Mouse (Mus musculus) right cerebral cortex, adult 2 months (tissue): ENCODE measurements around the gene Spty2d1.

Experiments used
- DNase-seq, 2 experiments: peaks; one replicate each; pipeline ENCODE4 v3.0.0; 2021 to 2022; ENCODE audit warnings: low spot score in 2 of 2

Gene Spty2d1

GRCm38 (mm10) chr7:47022482-47022881 is 14.3 kb upstream of the Spty2d1 start:
- DNase-seq: no peak

DNA sequence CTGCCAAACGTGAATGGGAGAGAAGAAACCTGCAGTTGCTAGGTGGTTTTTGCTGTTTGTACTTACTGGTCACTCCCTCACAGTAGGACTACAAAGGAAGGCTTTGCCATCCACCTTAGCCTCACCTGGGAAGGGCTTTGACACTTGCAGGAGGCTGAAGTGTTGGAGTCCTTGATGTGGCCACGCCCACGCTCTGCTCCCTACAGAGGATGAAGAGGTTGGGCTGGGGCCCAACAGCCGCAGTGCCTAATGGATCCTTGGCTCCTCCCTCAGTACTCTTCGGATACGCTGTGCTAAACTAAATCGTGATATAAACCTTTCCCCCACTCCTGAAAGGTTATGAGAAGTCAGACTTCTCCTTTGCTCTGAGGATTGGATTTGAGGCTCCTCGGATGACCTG is 12.7 kb upstream of the Spty2d1 start:
- DNase-seq: no peak

- peak; percentile 52 to 70 for DNase-seq
Observed at GRCm38 (mm10) chr7:47019641-47020040, 11.4 kb upstream of the Spty2d1 start.

DNA sequence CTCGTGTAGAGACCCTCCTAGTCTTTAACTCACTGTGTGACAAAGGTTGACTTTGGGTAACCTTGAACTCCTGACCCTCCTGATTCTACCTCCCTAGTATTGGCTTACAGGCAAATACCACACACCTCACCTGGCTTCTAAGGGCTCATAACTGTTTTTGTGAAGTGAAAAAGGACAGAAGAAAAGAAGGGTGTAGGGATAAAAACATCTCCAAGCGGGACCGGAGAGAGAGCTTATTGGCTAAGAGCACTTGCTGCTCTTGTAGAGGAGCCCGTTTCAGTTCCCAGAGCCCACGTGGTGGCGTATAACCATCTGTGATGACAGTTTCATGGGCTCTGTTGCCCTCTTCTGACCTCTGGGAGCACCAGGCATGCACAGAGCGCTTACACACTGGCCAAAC is 8.9 kb upstream of the Spty2d1 start:
- DNase-seq: no peak

DNA sequence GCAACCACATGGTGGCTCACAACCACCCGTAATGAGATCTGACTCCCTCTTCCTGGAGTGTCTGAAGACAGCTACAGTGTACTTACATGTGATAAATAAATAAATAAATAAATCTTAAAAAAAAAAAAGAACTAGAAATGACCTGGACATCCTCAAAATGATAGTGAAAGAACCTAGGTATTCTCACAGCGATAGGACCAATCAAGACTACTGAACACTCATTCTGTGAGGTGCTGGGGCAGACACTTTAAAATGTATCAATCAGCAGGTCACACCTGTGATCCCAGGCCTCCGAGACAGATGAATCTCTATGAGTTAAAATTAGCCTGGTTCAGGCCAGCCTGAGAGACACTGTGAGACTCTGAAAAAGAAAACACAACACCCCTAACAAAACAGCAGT is 8.4 kb upstream of the Spty2d1 start:
- no peak for DNase-seq

GRCm38 (mm10) chr7:47015390-47016065 is 7.3 kb upstream of the Spty2d1 start:
- DNase-seq: peak; percentile 55 to 63

DNA sequence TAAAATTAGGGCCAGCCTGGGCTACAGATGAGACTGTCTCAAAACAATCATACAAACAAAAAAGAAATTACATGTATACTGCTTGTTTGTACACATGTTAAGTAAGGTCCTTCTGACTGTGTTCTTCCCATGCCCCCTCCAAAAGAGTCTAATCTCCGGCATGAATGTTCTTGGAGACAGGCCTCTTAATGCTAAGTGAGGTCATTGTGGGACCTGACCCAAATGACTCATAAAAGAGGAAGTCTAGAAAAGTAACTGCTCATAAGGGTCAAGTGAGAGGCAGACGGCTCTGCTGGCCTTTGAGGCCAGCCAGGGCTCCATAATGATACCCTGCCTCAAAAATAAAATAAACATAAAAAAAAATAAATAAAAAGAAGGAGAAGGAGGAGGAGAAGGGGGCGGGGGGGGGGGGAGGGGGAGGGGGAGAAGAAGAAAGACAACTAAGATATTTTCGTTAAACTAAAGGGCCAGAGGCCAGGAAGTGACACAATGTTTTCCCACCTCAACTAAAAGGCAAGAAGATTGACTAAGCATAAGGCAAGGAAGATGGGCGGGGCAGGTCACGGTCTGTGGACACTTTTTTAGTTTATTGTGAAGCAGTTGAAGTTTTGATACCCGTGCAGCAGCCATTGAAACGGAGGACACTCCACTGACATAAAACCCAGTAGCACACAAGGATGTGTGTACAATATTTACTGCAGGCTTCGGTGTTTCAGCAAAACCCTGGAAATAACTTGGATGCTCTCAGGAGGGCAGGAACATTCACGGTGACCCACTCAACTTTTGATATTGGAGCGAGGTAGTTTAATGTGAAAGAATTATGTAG is 6.6 kb upstream of the Spty2d1 start:
- DNase-seq: no peak

DNA sequence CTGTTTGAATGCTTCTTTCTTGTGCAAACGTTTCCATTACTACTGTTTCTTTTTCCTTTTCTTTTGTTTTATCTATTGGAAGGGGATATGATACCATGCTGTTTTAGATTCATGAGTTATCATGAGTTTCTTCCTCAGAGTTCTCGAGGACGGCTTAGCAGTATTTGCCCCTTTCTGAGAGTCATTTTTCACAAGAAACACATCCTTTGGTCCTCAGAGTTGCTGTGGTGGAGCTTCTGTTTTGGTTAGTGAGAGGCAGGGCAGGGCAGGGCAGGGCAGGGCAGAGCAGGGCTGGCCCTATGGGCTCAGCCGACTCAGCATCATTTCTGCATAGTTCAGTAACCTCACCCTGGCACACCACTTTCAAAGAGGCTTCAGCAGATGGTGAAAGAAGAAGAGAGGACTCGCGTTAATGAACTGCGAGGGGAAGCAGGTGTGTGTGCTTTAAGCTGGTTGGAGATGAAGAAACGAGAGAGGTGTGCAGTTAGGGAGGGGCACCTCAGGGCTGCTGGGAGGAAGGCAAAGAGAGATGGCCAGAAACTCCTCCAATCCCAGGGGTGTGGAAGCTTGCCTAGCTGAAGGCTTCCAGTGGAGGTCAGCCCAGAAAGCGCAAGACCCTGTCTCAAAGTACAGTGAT is 5.0 kb upstream of the Spty2d1 start:
- no peak for DNase-seq

DNA sequence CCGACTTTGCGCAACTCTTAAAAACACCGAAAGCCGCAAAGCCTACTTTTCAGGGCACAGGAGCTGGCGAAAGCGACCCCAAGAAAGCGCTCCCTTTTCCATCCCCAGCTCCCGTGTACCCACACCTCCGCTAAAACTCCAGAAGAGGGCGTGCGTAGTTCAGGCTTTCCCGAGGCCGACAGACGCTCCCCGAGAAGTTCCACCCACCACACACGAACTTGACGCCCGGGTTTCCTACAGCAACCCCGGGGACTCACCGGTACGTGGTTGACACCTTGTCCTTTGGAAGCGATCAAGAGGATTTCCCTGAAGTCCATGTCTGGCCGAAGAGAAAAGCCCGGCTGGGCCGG is 418 bp downstream of the Spty2d1 start:
- DNase-seq: no peak

DNA sequence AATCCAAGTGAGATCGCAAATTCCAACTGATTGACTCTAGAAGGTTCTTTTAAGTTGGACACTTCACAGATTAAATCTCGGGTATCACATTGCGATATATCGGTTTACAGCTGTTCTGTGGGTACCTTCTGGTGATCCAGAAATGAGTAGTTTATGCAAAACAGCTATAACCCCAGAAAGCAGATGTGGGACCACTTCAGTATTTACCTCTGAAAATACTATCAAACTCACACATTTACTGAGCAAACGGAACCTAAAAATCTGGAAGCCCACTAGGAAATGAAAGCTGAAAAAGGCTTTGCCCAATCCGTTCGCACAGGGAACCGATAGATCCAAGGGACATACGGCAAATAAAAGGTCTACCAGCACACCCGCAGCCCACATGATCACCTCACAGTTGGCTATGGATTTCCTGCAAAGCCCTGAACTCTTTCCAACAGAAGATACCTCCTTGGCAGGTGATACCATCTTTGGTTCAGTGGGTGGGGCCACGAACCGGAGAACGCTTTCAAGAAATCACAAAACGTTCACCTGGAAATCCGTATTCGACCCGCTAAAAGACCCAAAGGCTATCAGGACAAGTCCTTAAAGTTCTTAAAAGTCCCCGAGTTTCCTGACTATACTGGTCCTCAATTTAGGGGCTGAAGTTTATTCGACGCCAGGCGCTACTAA is 966 bp downstream of the Spty2d1 start:
- no peak for DNase-seq

DNA sequence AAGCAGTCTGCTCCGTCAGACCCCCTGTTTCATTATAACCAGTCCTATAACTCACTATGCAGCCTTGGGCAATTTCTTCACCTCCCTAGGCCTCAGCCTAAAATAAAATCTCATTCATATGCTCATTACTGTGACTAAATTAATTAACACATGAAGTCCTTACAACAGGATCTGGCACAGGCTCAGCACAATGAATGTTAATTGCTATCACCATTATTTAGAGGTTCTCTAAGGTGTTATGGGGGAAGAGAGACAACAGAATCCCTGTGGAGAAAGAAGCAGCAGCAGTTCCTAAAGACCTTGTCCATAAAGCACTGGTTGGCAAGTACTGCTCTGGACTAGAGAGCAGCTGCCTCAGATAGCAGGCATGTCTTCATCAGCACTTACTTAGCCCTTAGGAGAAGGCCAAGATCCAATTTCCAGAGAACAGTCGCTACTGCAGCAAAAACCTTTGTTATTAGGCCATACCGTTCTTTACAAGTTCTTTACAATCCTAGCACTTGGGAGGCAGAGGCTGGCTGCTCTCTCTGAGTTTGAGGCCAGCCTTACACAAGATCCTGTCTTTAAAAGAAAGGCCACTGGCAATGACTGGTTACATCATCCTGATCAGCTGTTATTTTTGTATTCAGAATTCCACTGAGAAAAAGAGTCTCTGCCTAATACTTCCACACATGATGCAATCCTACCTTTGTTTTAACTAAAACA is 4.6 kb downstream of the Spty2d1 start:
- no peak for DNase-seq

DNA sequence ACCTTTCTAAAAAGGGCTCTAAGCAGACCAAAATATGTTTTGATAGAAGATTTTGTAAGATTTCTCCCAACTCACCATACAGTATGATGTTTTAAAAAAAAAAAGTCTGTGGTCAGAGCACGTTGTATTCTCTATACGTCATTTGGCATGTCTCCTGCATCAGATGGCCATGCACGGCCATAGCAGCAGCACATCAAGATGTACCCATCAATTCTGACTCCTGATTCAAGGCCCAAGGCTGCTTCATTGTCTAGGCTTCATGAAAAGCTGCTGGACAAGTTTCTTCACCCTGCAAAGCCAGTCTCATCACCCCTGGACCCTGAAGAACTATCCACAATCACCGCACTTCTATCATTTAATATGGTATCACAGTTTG is 6.3 kb downstream of the Spty2d1 start:
- no peak for DNase-seq

DNA sequence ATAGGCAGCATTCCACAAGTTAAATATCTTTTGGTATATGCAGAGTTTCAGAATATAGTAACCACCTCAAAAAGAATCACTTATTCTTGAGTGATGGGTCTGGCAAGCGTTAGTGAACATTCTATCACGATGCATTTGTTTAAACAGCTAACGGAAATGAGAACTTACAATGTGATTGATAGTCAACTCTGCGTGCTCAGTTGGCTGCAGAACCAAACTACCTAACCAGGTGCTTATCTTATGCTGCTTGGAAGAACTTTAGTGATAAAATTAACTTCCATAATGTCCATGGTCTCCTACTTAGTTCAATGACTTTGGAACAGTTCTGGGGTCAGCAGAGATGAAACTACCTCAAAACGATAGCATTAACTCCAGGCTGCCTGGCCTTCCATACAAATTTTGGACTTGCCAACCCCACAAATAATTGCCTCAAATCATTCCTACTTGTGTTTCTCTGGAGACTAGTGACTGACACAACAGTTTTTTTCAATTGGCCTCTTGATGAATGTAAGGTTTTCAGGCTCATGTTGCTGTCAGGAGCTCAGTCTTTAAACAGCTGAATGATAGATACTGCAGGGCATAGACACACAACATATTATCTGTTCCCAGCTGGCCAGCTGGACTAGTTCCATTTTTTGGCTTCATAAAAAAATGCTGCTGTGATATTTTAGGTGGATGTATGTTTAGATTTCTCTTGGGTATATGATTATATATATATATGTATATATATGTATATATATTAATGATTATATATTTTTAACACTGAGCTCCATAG is 6.9 kb downstream of the Spty2d1 start:
- no peak for DNase-seq

DNA sequence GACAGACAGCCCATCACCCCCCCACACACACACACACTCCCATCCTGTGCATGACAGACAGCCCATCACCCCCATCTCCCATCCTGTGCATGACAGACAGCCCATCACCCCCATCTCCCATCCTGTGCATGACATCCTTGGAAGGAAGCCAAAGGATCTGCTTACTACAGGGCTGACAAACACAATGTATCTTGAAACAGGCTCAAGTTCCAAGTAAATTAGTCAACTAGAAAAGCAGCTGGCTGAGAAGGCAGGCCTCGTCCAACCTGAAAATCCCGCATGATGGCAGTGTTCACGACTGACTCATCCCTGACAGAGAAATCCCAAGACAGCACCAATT is 7.6 kb downstream of the Spty2d1 start:
- DNase-seq: no peak

GRCm38 (mm10) chr7:46999983-47000643 is 8.1 kb downstream of the Spty2d1 start:
- no peak for DNase-seq

GRCm38 (mm10) chr7:46998942-46999341 is 9.3 kb downstream of the Spty2d1 start:
- DNase-seq: no peak

- DNase-seq: no peak
Observed at GRCm38 (mm10) chr7:46997644-46998395, 10.4 kb downstream of the Spty2d1 start.

DNA sequence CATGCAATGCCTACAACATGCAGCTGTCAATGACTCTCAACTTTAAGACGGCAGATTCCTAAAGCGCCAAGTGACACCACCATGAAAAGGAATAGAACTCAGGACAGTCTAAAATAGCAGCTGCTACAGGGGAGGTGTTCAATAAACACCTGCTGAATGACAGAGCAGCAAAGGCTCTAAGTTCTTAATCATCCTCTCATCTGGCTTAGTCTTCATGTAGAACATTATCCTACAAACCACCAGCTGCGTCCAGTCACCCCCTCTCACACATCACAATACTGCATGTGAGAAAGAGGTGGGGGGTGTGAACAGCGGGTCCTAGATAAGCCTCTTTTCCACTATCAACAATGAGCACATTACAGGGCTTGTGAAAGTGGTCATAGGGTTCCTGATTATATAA is 11.2 kb downstream of the Spty2d1 start:
- DNase-seq: no peak

GRCm38 (mm10) chr7:46995558-46995957 is 12.7 kb downstream of the Spty2d1 start:
- DNase-seq: no peak

DNA sequence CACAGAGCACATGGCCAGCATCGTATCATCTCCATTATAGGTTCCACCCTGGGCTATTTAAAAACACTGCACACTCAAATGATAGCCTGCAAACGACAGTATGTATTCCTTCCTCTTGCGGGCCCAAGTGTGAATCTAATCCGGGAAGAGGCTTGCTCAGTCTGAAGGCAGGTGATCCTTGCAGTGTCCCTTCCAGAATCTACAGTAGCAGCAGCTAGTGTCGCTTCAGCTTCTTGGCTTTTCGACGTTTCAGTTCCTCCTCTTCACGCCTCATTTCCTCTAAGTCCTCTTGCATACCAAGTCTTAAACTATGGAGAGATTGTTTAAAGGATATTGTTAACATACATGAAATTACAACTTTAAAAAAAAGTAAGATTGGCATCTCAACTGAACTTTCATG is 15.1 kb downstream of the Spty2d1 start:
- DNase-seq: no peak
